Mouse (Mus musculus): ENCODE measurements around the gene Lyrm7.
A peak's percentile ranks its signal among the peaks of the same experiment; 100 is the strongest.

The Lyrm7 gene

DNA sequence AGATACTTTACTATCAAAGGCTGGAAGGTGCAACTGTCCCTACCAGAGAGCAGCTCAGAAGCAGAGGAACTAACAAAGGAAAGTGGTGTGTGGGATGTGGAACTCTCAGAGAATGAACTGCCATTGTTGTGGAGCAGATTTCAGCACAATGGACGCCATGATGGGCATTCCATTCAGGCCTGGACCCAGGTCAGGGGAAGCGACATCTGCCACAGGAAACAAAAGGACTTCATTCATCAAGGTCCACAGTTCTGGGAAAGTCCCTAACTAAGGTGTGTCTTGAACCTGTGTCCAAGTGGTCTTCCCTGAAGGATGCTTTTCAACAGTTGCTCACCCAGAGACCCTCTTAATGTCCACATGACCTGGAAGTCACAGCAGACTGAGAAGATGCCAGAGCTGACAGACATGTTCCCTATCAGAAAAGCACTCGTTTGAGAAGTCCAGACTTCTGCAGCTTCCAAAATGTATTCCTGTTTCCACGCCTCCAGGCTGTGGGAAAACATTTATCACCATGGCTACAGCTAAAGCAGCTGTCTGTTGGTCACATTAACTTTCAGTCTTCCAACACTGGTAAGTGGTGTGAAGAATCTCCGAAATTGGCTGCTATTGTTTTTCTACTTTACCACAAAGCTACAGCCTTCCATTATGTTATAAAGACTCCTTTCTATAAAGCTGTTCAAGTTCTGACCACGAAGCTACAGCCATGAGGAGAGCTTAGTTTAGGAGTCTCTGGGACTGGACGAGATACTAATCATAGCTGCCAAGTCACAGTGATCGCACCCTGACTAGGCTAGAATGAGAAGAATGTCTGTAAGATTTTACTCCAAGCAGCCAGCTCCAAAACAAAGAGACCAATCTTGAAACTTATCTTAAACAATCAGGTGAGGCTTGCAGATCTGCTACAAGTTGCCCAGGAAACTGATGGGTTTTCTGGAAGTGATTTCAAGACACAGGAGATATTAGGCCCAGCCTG lies 15.0 kb downstream of the Lyrm7 start:
- no peak for DNase-seq (ENCODE audit: low spot score)

DNA sequence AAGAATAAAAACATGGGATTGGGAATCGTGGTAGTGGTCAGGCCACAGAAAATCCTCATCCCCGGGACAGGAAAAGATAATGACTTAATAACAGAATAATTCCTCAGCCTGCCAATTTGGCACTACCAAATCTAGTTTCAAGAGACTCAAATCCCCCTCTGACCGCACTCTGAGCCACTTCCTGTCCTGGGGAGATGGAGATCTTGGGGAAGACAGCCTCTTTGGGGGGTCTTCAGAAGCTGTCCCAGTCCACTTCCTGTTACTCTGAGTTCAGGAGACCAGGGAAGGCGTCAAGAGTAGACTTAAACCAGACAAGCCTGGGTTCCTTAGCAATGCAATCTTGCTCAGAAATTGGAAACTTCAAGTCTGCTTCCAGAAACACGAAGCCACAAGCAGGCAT lies 15.8 kb downstream of the Lyrm7 start:
- no peak for DNase-seq (ENCODE audit: low spot score)

DNA sequence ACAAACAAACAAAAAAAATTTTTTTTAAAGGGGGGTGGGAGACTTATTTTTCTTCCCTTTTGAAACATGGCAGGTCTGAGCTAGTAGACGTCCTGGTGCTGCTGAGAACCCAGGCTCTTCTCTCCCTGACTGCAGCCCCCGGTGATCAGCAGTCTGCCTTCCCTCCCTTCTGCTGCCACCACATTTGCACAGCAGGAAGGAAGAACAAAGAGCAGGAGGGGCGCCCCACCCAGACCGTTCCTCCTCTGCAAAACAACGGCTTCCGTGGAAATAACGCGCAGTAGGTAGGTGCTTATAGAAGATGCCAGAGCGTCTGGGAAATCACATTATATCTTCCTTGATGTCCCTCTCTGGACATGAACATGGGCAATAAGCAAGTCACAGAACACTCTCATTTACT lies 16.3 kb downstream of the Lyrm7 start:
- DNase-seq (ENCODE audit: low spot score): no peak

DNA sequence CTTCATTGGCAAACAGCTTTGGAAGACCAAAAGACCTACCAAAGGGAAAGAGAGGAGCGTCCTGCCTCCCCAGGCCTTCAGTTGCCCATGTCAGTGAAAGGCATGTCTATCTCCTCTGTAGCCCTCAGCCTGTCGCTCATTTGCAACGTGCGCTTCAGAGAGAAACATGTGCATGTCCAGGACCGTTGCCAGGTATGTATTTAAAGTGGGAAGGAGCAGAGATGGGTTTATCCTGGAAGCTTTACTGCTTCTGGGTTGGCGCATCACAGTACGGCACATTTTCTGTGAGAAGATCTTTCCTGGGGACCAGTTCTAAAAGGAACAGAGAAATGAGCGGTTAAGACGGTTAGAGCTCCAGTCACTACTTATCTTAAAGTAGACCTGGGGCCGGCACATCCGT lies 19.8 kb downstream of the Lyrm7 start:
- DNase-seq (ENCODE audit: low spot score): no peak

DNA sequence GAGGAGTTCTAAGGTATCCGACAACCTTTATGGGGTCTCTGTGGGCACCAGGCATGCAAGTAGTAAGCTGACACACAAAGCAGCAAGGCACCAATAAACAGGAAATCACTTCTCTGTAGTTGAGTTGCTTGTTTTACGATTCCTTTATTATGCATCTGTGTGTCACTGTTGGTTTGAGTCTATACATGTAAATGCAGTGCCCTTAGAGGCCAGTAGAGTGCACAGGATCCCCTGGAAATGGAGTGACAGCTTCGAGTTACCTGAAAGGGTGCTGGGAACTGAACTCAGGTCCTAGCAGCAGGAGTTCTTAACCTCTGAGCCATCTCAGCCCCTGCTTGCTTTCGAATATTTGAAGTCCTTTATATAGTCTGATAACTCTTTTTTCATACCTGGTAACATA lies 21.0 kb downstream of the Lyrm7 start:
- DNase-seq (ENCODE audit: low spot score): no peak

DNA sequence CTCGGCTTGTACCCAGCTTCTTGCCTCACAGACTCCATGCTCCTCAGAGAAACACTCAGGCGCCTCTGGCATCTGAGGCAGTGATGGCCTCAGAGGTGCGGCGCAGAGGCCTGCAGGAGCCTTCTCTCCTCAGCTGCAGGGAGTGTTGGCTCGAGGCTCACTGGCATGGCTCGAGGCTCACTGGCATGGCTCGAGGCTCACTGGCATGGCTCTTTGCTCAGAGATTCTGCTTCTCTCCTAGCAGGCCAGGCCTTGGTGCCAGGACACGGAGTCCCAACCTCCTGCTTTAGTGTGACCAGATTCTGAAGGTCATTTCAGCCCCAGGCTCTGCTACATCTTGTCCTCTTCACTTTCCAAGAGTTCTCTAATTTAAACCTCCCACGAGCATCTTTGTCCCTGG lies 24.6 kb downstream of the Lyrm7 start:
- peak; percentile 68 for DNase-seq (ENCODE audit: low spot score)

DNA sequence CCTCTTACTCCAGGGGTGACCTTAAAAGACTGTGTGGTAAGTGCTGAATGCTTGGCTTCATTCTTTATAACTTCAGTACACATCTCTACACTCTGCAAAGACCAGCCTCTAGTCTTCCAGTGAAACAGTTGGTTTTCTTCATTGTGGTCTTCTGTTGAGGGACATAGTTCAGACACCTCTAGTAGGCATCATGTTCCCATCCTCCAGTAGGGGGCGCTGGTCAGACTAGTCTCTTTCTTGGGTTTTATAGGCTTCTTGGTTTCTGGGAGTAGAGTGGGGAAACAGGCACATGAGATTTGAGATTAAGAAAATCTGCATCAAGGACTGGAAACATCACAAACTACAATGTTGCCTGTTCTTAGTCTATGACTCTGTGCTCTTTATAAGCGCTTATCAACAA lies 26.1 kb downstream of the Lyrm7 start:
- DNase-seq (ENCODE audit: low spot score): no peak

DNA sequence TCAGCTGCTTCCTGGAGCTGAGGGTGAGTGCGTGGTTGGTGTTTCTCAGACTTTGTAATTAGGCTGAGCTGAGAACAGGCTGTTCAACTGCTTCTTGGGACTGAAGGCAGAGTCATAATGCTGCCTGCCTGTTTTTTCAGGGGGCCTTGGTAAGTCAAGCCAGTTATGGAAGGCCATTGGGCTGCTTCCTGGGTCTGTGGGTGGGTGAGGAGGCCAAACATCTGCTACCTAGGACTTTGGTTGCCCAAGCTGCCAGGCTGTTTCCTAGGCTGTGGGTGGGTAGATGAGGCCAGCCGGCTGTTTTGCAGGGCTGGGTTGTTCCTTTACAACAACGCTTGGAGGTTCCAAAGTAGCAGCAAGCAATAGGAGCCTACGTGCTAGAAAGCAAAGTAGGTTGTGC lies 26.9 kb downstream of the Lyrm7 start:
- DNase-seq (ENCODE audit: low spot score): no peak

DNA sequence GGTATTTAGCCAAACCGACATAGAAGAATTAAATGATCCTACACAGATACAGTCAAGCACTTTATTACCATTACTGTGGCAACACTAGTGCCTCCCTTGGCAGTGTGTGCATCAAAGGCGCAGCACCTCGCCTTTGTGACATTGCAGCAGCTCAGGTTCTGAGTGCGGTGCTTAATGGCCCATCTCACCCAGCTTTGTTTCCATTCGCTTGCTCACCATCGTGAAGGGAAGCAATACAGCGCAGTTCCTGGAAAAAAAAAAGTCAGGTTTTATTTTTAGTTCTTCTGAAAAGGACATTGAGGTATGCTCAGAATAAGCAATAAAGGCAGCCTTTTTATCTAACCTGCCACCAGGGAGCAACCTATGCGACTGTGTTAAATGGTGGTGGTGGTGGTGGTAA lies 33.9 kb downstream of the Lyrm7 start:
- no peak for DNase-seq (ENCODE audit: low spot score)

DNA sequence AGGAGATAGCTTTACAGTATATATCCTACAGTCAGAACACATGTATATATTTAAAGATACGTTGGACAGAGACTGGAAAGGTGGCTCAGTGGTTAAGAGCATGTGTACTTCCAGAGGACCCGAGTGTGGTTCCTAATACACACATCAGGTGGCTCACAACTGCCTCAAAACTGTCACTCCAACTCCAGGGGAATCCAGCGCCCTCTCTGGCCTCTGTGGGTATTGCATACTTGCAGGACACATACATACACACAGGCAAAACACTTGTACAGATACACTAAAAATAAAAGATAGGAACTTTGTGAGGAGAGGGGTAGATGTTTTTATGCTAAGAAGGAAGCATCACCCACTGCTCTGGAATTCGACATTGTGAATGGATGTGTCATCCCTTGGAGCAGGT lies 34.9 kb downstream of the Lyrm7 start:
- no peak for DNase-seq (ENCODE audit: low spot score)

DNA sequence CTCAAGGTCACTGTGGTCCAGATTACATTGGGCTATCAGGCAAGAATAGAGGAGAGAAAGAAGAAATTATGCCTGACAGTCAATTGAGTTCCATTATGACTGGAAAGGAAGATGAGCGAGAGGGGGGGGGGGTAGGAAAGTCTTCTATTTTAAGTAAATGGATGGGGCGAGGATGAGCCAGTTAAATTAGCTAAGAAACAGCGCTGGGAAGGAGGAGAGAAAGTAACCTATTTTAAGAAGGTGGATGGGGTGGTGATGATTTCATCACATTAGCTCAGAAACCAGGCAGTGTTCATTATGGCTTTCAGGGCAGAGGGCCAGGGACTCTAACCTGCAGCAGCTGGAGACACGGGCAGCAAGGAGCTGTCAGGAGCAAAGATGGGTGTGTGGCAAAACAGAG lies 37.2 kb downstream of the Lyrm7 start:
- DNase-seq (ENCODE audit: low spot score): no peak

DNA sequence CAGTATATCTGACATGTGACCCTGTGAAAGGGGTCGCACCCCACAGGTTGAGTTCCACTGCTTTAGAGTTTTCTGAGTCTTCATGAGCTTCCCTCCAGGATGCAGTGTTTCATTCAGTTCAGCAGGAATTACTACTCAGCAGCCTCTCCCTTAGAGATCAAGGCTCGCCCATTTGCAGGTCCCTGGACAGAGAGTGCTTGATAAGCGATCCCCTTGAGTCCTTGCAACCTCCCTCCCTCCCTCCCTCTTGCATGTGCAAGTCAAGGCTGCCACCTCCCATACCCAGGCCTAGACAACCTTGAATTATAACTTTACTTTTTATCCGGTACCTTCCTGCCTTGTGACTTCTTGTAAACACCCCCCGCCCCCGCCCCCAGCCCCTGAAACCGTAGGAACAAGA lies 41.2 kb downstream of the Lyrm7 start:
- peak; percentile 40 for DNase-seq (ENCODE audit: low spot score)

DNA sequence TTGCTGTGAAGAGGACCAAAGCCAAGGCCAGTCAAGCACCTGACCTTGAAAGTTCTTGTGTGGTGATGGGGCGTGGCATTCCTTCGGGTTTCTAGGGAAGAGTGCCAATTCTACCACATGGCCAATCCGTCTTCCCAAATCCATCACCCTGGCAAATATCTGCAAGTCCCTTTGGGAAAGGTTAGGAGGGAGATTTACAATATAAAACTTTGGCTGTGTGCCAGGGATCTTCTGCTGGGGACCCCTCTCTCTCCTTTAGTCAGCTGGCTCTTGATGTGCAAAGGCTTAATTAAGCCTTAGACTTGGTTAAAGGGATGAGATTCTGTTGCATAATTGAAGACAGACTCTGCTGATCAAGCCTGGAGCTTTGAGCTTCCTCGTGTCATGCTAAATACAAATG lies 43.3 kb downstream of the Lyrm7 start:
- no peak for DNase-seq (ENCODE audit: low spot score)

DNA sequence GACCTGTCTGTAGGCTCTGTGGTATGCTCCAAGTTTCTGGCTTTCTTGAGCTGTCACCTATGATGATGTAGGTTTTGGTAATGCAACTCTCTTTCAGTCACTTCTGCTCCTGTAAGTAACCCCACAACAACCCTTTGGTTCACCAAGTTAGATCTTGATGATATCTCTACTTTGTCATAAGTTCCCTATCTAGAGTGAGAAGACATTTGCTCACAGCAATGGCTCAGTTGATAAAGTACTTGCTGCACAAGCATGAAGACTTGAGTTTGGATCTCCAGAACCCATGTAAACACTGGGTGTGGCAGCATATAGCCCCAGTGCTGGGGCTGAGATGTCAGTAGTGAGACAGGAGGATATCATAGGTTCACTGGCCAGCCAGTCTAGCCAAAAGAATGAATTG lies 45.1 kb downstream of the Lyrm7 start:
- no peak for DNase-seq (ENCODE audit: low spot score)

DNA sequence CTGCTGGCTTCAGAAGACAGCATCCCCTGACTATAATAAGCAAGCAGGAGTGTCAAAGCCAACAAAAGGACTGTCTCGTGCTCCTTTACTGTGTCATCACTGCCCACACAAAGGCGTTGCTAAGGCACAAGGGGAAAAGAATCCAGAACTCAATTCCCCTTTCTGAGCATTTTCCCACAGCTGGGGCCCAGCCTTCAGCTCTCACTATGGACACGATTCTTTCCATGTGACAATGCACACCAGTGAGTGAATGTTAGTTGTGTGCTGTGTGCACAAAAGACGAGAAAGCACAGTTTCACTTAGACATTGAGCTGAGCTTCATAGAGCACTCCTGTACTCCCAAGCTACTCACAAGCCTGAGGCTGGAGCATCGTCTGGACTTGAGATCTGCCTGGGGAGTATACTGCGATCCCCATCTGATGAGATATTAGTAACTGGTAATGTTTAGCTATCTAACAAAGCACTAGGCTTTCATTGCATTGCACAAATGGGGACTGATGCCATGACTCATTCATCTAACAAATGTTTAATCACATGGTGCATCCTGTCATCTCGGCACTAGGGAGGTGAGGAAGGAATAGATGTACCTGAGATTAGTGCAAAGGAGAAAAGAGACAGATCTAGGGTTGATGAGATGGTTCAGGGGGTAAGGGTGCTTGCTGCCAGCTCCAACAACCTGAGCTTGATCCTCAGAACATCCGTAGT lies 47.8 kb downstream of the Lyrm7 start:
- DNase-seq (ENCODE audit: low spot score): no peak

DNA sequence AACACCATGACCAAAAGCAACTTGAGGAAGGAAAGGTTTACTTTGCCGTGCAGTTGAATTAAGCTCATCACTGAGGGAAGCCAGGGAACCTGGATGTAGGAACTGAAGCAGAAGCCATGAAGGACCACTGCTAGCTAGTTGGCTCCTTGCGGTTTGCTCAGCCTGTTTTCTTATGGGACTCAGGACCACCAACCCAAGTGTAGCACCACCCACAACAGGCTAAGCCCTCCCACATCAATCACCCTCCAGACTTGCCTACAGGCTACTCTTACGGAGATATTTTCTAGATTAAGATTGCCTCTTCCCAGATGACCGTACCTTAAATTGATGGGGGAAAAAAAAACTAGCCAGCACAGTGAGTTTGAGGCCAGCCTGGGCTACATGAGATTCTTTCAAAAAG lies 48.4 kb downstream of the Lyrm7 start:
- no peak for DNase-seq (ENCODE audit: low spot score)

DNA sequence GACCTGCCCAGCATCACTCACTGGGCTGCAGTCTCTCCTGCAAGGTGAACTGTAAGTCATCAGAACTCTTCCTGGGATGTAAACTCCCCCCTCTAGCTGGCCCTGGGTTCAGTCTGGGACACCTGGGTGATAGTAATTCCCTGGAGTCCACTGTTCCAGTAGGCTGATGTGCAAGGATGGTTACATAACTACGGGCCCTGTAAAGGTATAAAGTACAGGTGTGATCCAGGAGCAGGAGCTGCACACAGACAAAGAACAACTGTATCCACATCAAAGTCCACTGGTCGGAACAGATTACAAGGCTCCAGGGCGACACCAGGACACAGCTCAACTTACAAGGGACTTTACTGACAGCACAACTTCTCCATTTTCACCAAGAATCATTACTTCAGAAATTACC lies 49.7 kb downstream of the Lyrm7 start:
- no peak for DNase-seq (ENCODE audit: low spot score)

DNA sequence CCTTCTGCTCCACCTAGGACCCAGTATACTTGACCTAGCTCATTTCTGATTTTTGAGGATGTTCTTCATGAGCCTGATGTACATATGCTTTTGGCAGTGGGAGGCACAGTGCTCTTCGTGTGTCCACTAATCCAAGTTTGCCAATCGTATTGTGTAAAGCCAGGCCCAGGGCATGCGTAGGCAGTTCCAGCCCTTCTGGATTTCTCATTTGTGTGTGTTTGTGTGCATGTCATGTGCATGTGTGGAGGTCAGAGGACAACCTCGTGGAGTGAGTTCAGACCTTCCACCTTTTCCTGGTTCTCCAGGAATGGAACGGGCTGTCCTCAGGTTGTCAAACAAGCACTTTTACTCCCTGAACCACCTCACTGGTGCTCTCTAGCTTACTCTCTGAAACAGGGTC lies 51.1 kb downstream of the Lyrm7 start:
- no peak for DNase-seq (ENCODE audit: low spot score)

DNA sequence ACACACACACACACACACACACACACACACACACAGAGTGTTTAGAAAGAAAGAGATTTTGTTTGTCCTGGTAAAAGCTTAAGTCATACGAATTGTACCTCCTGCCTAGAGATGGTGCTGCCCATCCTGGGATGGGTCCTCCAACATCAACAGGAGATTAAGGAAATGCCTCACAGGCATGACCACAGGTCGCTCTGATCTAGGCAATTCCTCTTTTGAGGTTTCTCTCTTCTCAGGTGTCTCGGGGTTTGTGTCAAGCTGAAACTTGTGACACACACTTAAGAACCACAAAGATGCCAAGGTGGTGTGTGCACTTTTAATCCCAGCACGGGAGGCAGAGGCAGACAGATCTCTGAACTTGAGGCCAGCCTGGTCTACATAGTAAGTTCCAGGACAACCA lies 52.5 kb downstream of the Lyrm7 start:
- no peak for DNase-seq (ENCODE audit: low spot score)

DNA sequence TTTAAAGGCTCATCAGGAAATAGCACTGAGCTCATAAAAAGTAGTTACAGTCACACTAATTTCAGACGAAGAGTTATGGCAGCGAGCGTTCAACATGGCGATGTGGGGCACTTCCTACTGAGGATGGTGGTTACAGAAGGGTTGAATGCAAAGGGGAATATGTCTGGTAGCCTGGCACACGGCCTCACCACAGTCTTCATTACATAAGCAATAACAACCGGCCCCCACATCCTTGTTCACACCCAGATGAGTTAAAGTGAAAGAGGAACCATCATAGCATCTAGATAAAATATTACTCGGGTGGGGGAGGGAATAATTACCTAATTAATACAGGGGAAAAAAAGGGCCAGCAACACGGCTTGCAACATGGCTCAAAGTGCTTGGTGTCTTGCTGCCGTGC lies 53.0 kb downstream of the Lyrm7 start:
- DNase-seq (ENCODE audit: low spot score): no peak

DNA sequence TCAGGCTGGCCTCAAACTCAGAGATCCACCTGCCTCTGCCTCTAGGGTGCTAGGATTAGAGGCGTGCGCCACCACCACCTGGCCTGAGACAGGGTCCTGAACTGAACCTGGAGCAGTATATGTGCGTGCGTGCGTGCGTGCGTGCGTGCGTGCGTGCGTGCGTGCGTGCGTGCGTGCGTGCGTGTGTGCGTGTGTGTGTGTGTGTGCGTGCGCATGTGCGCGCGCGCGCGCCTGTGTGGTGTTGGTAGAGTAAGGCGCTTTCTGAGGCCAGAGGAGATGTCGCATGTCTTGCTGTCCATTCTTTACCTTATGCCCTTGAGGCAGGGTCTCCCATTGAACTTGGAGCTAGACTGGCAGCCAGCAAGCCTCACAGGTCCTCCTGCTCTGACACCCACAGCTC lies 53.8 kb downstream of the Lyrm7 start:
- DNase-seq (ENCODE audit: low spot score): no peak

DNA sequence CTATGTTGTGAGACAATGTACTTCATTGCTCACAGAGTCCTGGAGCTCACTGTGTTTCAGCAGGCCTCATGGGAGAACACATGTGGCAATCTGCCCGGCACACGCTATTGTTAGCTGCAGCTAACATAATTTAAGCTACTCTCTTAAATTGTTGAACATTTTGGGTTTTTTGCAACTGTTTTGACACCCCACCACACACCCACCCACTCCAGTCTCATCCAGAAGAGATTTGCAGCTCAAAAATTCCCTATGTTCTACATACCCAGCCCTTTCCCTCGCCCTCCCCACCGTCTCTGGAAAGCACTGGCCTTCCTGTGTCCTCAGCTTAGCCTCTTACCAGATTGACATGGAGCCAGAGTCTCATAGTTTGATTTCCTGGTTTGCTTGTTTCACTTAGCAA lies 55.5 kb downstream of the Lyrm7 start:
- DNase-seq (ENCODE audit: low spot score): no peak

DNA sequence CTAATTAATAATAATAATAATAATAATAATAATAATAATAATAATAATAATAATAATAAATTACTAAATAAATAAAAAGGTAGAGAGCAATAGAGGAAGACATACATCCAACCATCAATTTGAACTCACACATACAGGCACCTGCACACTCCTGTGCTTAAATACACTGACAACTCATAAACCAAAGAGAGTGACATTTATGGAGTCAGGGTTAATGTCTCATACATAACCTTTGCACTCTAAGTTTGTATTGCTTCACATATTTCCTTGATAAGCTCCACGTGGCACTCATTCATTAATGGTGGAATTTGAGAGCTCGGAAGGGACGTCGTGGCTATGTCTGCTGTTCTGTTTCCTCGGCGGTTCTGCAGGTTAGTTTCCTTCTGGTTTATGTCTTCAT lies 58.1 kb downstream of the Lyrm7 start:
- no peak for DNase-seq (ENCODE audit: low spot score)

Measured in testis, postnatal 14 days (tissue).